Mouse (Mus musculus): ENCODE measurements around the gene Bean1. TPM values are rescaled to one million over a fixed set of nuclear protein-coding genes. Genes with fewer than 3 reads are reported as not detected.
A peak's percentile ranks its signal among the peaks of the same experiment; 100 is the strongest.

The Bean1 gene
- under 1 TPM; 0.27 to 0.31 TPM for total RNA-seq (2021)
- long read RNA-seq, experiment 1 = 0 reads
- long read RNA-seq, experiment 2, partial matches to known transcripts = 0 of 1 reads
- long read RNA-seq, experiment 2, other reads (novel, unspliced or antisense) = 1 of 1 reads

- DNase-seq = peak; percentile 54
These were observed at the start of gene Bean1 for GRCm38 (mm10) chr8:104170118-104171049. TSS of gene Bean1 (plus strand) at chr8:104170442.

GRCm38 (mm10) chr8:104121640-104122416 lies 48.4 kb upstream of the Bean1 start:
- DNase-seq = no peak

GRCm38 (mm10) chr8:104123080-104123657 lies 47.1 kb upstream of the Bean1 start:
- DNase-seq = no peak

GRCm38 (mm10) chr8:104124534-104124933 lies 45.7 kb upstream of the Bean1 start:
- DNase-seq = no peak

- peak; percentile 59 for DNase-seq
These were observed 42.9 kb upstream of the Bean1 start for GRCm38 (mm10) chr8:104127160-104127883.

GRCm38 (mm10) chr8:104130916-104131315 lies 39.3 kb upstream of the Bean1 start:
- no peak for DNase-seq

- DNase-seq = no peak
These were observed 38.7 kb upstream of the Bean1 start for GRCm38 (mm10) chr8:104131414-104131975.

GRCm38 (mm10) chr8:104134521-104134920 lies 35.7 kb upstream of the Bean1 start:
- no peak for DNase-seq

- no peak for DNase-seq
These were observed 34.0 kb upstream of the Bean1 start for GRCm38 (mm10) chr8:104136277-104136676.

GRCm38 (mm10) chr8:104137636-104138035 lies 32.6 kb upstream of the Bean1 start:
- no peak for DNase-seq

GRCm38 (mm10) chr8:104140611-104141010 lies 29.6 kb upstream of the Bean1 start:
- no peak for DNase-seq

- no peak for DNase-seq
These were observed 27.8 kb upstream of the Bean1 start for GRCm38 (mm10) chr8:104142415-104142814.

- DNase-seq = no peak
These were observed 26.9 kb upstream of the Bean1 start for GRCm38 (mm10) chr8:104143379-104143778.

- DNase-seq = no peak
These were observed 25.6 kb upstream of the Bean1 start for GRCm38 (mm10) chr8:104144434-104145216.

GRCm38 (mm10) chr8:104145981-104146689 lies 24.1 kb upstream of the Bean1 start:
- peak; percentile 54 for DNase-seq

GRCm38 (mm10) chr8:104146717-104147494 lies 23.3 kb upstream of the Bean1 start:
- no peak for DNase-seq

- no peak for DNase-seq
These were observed 22.3 kb upstream of the Bean1 start for GRCm38 (mm10) chr8:104147947-104148346.

GRCm38 (mm10) chr8:104160731-104161130 lies 9.5 kb upstream of the Bean1 start:
- DNase-seq = no peak

GRCm38 (mm10) chr8:104169461-104169860 lies 781 bp upstream of the Bean1 start:
- DNase-seq = no peak

Measured in gastrocnemius, postnatal 25 days (tissue).